Mouse (Mus musculus) embryonic facial prominence, embryonic 15.5 days (tissue): Measurements from ENCODE around the gene Eif3a. TPM values are rescaled to one million over a fixed set of nuclear protein-coding genes. Genes with fewer than 3 reads are reported as not detected.

Experiments used
- ATAC-seq: fragments of 200-750 bp; cut with Nextera tagmentation; 2 replicates; pipeline ENCODE4 v1.8.0; 2017; ENCODE audit warnings: low read depth, moderate TSS enrichment; ENCODE audit not compliant: insufficient number of reproducible peaks, low FRiP score, low TSS enrichment
- H3K27ac ChIP-seq: fragments of 300-500 bp; sonication (generic); replicated peaks from 2 replicates; pipeline ENCODE4 v1.5.1; 2015; ENCODE audit warnings: mild to moderate bottlenecking, inconsistent platforms
- H3K27me3 ChIP-seq: fragments of 300-500 bp; sonication (generic); 2 replicates; pipeline ENCODE4 v1.6.1; 2015; ENCODE audit warnings: inconsistent platforms
- H3K36me3 ChIP-seq: fragments of 300-500 bp; sonication (generic); 2 replicates; pipeline ENCODE4 v1.6.1; 2015; ENCODE audit warnings: mild to moderate bottlenecking, inconsistent platforms
- H3K4me1 ChIP-seq: fragments of 300-500 bp; sonication (generic); 2 replicates; pipeline ENCODE4 v1.6.1; 2015; ENCODE audit warnings: inconsistent platforms
- H3K4me2 ChIP-seq: fragments of 300-500 bp; sonication (generic); replicated peaks from 2 replicates; pipeline ENCODE4 v1.6.1; 2015; ENCODE audit warnings: mild to moderate bottlenecking, inconsistent platforms
- H3K4me3 ChIP-seq: fragments of 300-500 bp; sonication (generic); replicated peaks from 2 replicates; pipeline ENCODE4 v1.5.1; 2015; ENCODE audit warnings: mild to moderate bottlenecking, inconsistent platforms
- H3K9ac ChIP-seq: fragments of 300-500 bp; sonication (generic); 2 replicates; pipeline ENCODE4 v1.6.1; 2015; ENCODE audit warnings: inconsistent platforms
- H3K9me3 ChIP-seq: fragments of 300-500 bp; sonication (generic); replicated peaks from 2 replicates; pipeline ENCODE4 v1.6.1; 2016; ENCODE audit warnings: inconsistent platforms
- WGBS: fragments of 180-500 bp; shearing (Covaris S2); methylation state at CpG from one replicate; pipeline ENCODE4 v1.1.7; 2015; 5-methylcytosine and 5-hydroxymethylcytosine counted together
- microRNA-seq: library from miRNA; unstranded; fragments of <30 nt; microRNA quantifications from one replicate; pipeline ENCODE4, GENCODE M21; 2016; ENCODE audit warnings: borderline number of aligned reads
- polyA plus RNA-seq: library from polyadenylated mRNA; unstranded; fragments of >200 nt; fragmentation: Nextera tagmentation; extraction: Ambion mirVana; gene quantifications from 2 replicates; pipeline ENCODE4 v1.2.1, GENCODE M21; 2015

The Eif3a gene
- polyA plus RNA-seq, 1 experiment from 2014 or later = 131 TPM

DNA sequence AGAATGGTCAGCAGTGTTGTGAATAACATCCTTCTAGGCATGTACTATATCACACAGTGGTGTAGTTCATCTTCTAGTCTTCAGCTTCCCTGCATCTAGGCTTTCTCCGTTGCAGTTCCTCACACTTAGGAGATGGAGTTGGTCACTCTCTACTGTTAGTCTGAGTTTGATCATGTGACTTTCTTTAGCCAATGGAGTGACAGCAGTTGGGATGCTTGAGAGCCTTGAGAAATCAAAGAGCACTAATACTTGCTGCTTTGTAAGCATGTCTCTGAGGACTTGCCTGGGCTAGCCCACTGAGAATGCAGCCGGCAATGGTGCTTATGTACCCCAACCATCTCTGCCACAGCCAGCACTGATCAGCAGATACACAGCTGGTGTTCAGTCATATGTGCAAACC is 77.9 kb downstream of the Eif3a start:
- Histone ChIP-seq H3K27ac (no peak overlapping the region), H3K9ac (no peak overlapping the region), H3K9me3 (no peaks in the 10 kb centered on the region), H3K4me1 (no peaks in the 10 kb centered on the region), H3K27me3 (no peaks in the 10 kb centered on the region), H3K36me3 (no peaks in the 10 kb centered on the region), H3K4me3 (no peak overlapping the region), H3K4me2 (no peak overlapping the region)
- 68% methylated on average over 2 of the region's 2 CpGs for WGBS
- no peak for ATAC-seq

Small RNA genes lying within 50 kb of the gene (microRNA-seq; reads per million reads assigned to microRNA genes)
- not detected for gene mmu-mir-3084-1

Other genes with a start within 250 kb of the Eif3a start
- 19.8 and 21.8 TPM in 2 replicates for gene Cacul1, start 209.6 kb downstream of the Eif3a start, polyA plus RNA-seq
- gene Nanos1, start 34.7 kb downstream of the Eif3a start, polyA plus RNA-seq = 1.7 and 2.1 TPM in 2 replicates
- gene Fam45a, start 20.9 kb upstream of the Eif3a start, polyA plus RNA-seq = 41.4 and 44.6 TPM in 2 replicates
- 7.5 and 9.2 TPM in 2 replicates for gene Sfxn4, start 70.8 kb upstream of the Eif3a start, polyA plus RNA-seq
- 92.5 and 95.7 TPM in 2 replicates for gene Prdx3, start 83.9 kb upstream of the Eif3a start, polyA plus RNA-seq
- gene Grk5, start 99.1 kb upstream of the Eif3a start, polyA plus RNA-seq = 2.1 and 2.8 TPM in 2 replicates